Mouse (Mus musculus): ENCODE results near the gene Tax1bp3. TPM values are rescaled to one million over a fixed set of nuclear protein-coding genes. Genes with fewer than 3 reads are reported as not detected.

Tax1bp3 gene
- polyA plus RNA-seq, 1 experiment from 2014 or later = 181 TPM

DNA sequence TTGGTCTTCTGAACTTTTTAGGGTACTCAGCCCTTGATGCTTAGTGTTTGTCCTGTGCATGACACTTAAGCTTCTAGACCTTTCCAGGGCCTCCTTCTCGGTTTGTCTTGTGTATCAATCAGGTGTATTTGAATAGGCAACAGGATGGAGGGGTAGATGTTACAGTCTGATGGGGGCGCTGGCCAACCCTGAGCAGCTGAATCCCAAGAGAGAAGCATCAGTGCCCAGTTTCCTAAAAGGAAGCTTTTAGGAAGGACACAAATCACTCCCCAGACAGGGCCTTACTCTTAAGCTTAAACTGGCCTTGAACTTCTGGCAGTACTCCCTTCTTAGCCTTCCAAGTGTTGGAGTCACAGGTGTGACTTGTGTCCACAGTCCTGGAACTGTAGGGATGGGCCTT is 1.0 kb downstream of the Tax1bp3 start:
- Histone ChIP-seq H3K4me2 (peak overlapping the region; percentile 63), H3K27ac (peak overlapping the region; percentile 79), H3K36me3 (ENCODE audit: poor library complexity, severe bottlenecking) (peaks cover 32% of the 10 kb centered on the region), H3K4me3 (peak overlapping the region; percentile 91), H3K9me3 (replicated peaks) (no peaks in the 10 kb centered on the region), H3K27me3 (no peaks in the 10 kb centered on the region), H3K9ac (peak overlapping the region; percentile 90), H3K4me1 (peaks cover 32% of the 10 kb centered on the region)
- 0% methylated on average over 2 of the region's 2 CpGs for WGBS
- no peak for ATAC-seq

DNA sequence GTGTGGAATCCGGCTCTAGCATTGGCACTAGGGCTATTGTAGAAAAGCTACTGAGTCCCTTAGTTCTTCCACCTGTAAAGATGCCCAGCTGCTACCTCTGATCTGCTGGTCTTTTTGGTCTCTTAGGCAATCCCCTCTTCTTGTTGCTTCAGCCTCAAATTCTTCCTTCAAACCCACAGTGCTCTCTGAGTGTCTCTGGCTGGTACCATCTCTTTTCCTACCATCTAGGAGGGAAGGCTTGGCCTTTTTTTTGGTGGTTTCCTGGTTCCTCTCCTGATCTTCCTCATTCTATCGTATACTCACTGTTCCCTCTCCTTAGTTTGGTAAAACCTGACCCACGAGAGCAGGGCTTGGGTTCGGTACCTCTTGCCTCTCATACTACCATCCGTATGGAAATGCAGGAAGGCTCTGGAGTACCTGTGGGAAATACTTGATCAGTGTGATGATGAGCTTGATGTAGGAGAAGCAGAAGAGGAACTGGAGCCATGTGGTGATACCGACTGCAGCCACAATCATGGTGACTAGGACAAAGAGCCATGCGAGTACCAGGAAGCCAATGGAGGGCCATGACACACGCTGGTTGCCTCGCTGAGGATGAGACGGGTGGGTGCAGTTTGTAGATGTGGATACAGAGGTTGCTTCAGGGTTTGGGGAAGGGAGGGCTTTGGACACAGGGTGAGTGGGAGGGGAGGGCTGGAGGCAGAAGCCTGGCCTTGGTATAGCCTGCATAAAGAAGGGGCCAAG is 9.2 kb downstream of the Tax1bp3 start:
- Histone ChIP-seq H3K9me3 (replicated peaks) (no peaks in the 10 kb centered on the region), H3K4me2 (no peak overlapping the region), H3K4me3 (no peak overlapping the region), H3K36me3 (ENCODE audit: poor library complexity, severe bottlenecking) (peaks cover 84% of the 10 kb centered on the region), H3K4me1 (no peaks in the 10 kb centered on the region), H3K27me3 (no peaks in the 10 kb centered on the region), H3K27ac (no peak overlapping the region), H3K9ac (no peak overlapping the region)
- no peak for ATAC-seq
- 93% methylated on average over 10 of the region's 10 CpGs for WGBS

DNA sequence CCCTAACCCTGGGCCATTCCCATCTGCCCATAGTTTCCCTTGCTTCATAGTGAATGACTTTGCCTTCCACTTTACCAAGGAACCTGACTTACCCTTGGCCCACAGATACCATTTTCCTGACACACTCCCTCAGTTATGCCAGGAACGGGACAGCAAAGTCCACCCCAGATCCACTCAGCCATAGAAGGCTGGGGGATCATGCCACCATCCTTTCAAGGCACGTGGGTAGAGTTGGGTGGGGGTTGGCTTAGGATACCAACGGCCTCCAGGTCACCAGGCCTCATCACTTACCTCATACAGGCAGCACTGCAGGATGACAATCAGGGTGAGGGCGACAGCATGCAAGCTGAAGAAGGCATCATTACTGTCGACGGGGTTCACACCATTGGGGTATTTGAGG is 10.3 kb downstream of the Tax1bp3 start:
- no peak for ATAC-seq
- Histone ChIP-seq H3K4me2 (no peak overlapping the region), H3K27me3 (no peaks in the 10 kb centered on the region), H3K9ac (no peak overlapping the region), H3K4me1 (no peaks in the 10 kb centered on the region), H3K27ac (no peak overlapping the region), H3K4me3 (no peak overlapping the region), H3K36me3 (ENCODE audit: poor library complexity, severe bottlenecking) (peaks cover 92% of the 10 kb centered on the region), H3K9me3 (replicated peaks) (no peaks in the 10 kb centered on the region)
- 91% methylated on average over 6 of the region's 6 CpGs for WGBS

DNA sequence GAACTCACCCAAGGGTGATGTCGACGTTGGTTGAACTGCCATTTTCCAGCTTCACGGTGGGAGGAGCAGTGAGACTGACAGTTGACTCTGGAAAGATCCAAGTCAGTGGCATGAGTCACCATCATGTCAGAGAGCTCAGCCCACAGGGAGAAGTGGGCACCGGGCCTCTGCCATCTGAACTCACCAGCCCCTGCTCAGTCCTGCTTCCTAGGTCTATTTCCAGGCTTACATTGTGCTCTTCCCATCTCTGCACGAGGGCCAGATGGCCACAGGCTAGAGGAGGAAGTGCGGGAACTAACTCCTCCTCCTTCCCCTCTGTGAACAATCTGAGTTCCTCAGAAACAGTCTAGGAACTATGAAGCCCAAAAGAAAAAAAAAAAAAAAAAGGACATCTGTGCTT is 16.2 kb downstream of the Tax1bp3 start:
- Histone ChIP-seq H3K27me3 (no peaks in the 10 kb centered on the region), H3K36me3 (ENCODE audit: poor library complexity, severe bottlenecking) (peaks cover 52% of the 10 kb centered on the region), H3K4me1 (peaks cover 10% of the 10 kb centered on the region), H3K9me3 (replicated peaks) (no peaks in the 10 kb centered on the region), H3K9ac (no peak overlapping the region), H3K27ac (no peak overlapping the region), H3K4me2 (no peak overlapping the region), H3K4me3 (no peak overlapping the region)
- 79% methylated on average over 6 of the region's 6 CpGs for WGBS
- ATAC-seq = no peak

DNA sequence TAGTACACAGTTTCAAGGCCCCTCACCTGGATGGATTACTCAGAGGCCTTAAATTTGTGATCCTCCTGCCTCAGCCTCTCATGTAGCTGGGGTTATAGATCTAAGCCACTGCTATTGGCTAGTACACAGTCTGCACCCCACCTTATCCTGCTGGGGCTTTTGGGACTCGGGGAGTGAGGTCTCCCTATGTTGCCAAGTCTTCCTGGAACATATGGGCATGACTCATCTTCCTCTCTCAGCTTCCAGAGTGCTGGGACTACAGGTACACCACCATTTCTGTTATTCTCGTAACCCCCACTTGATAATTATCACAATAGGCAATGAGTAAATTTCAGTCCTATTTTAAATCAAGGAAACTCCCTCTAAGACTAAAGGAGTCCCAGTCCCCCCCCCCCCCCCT is 17.6 kb downstream of the Tax1bp3 start:
- Histone ChIP-seq H3K27me3 (no peaks in the 10 kb centered on the region), H3K9ac (no peak overlapping the region), H3K4me1 (peaks cover 16% of the 10 kb centered on the region), H3K9me3 (replicated peaks) (no peaks in the 10 kb centered on the region), H3K4me2 (no peak overlapping the region), H3K36me3 (ENCODE audit: poor library complexity, severe bottlenecking) (peaks cover 40% of the 10 kb centered on the region), H3K4me3 (no peak overlapping the region), H3K27ac (no peak overlapping the region)
- no peak for ATAC-seq
- WGBS = 78% methylated on average over 2 of the region's 2 CpGs

DNA sequence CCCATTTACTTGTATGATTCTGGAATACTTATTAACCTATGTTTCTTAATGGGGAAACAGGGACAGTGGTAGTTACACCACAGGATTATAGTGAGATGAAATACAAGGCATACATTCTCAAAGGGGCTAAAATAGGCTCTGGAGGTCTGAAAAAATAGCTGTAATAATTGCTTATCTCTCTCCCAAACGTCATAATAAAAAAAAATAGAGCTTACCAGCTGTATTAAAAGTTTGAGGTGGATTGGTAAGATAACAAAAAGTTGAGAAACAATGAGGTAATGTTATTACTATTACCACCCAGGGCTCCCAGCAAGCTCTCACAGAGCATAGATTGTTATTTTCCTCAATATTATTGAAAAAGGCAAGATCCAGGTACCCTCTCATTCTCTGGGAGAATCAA is 21.3 kb downstream of the Tax1bp3 start:
- Histone ChIP-seq H3K27ac (no peak overlapping the region), H3K9ac (peak overlapping the region; percentile 77), H3K27me3 (no peaks in the 10 kb centered on the region), H3K9me3 (replicated peaks) (no peaks in the 10 kb centered on the region), H3K4me2 (peak overlapping the region; percentile 96), H3K4me3 (peak overlapping the region; percentile 66), H3K4me1 (peaks cover 21% of the 10 kb centered on the region), H3K36me3 (ENCODE audit: poor library complexity, severe bottlenecking) (peaks cover 5% of the 10 kb centered on the region)
- no peak for ATAC-seq
- 9% methylated on average over 1 of the region's 1 CpGs for WGBS

DNA sequence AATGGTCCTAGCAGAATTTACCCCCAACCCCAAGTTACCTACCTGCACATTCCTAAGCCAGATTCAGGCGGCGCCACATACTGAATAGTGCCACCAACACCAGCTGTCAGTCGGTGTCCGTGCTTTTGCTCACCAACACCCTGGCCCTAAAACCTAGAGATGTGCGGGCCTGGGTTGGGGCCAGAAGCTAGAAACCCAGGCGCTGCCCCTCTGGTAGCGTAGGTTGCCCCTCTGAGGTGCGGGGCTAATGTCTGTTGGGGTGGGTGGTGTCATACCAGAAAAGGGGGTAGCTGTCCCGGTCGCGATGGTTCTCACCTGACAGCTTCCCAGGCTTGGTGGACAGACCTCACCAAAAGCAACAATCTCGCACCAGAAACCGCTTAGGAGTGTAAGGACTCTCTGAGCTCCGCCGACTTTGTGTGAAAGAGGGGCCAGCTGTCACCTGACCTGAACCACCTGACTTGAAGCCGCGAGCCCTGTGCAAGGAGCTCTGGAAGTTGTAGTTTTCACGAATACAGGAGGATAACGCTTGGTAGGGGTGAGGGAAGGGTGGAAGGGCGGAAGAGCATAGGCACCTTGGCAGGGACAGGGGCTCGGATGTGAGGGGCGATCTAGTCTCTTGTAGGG is 21.8 kb downstream of the Tax1bp3 start, which contains the start of gene Ctns:
Ctns (minus strand) TSS at position 440 of the 627 bp plus-strand sequence.
- Histone ChIP-seq H3K36me3 (ENCODE audit: poor library complexity, severe bottlenecking) (peaks cover 5% of the 10 kb centered on the region), H3K27me3 (no peaks in the 10 kb centered on the region), H3K4me2 (peak within 1 kb of the TSS; percentile 96), H3K27ac (no peak within 1 kb of the TSS), H3K4me1 (peaks cover 21% of the 10 kb centered on the region), H3K4me3 (peak within 1 kb of the TSS; percentile 66), H3K9me3 (replicated peaks) (no peaks in the 10 kb centered on the region), H3K9ac (peak within 1 kb of the TSS; percentile 77)
- ATAC-seq = peak; percentile 96
- 1% methylated on average over 22 of the region's 22 CpGs for WGBS

DNA sequence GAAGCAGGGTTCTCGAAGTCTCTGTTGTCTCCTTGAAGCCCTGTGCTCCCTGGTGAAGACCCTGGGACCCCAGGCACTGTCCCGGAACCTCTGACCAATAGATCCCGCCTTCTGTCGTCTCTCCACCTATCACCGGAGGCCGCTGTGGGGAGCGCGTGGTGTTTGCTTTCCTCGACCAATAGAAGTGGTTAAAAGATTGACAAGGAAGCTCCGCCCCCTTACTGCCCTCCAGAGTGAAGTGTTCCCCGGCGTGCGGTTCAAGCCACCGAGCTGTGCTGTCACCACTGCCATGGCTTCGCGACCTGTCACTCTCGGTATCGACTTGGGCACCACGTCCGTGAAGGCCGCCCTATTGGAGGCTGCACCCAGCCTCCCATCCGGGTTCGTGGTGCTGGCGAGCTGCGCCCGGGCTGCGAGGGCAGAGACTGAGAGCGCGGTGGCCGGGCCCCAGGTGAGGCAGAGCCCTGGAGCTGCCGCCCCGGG is 22.4 kb downstream of the Tax1bp3 start, which contains the start of gene Shpk:
Shpk (plus strand) TSS at position 231 of the 483 bp plus-strand sequence.
- Histone ChIP-seq H3K27me3 (no peaks in the 10 kb centered on the region), H3K27ac (no peak within 1 kb of the TSS), H3K9me3 (replicated peaks) (no peaks in the 10 kb centered on the region), H3K4me2 (peak within 1 kb of the TSS; percentile 96), H3K36me3 (ENCODE audit: poor library complexity, severe bottlenecking) (peaks cover 5% of the 10 kb centered on the region), H3K4me3 (peak within 1 kb of the TSS; percentile 66), H3K4me1 (peaks cover 21% of the 10 kb centered on the region), H3K9ac (peak within 1 kb of the TSS; percentile 77)
- ATAC-seq = peak; percentile 98
- WGBS = 0% methylated on average over 32 of the region's 32 CpGs

DNA sequence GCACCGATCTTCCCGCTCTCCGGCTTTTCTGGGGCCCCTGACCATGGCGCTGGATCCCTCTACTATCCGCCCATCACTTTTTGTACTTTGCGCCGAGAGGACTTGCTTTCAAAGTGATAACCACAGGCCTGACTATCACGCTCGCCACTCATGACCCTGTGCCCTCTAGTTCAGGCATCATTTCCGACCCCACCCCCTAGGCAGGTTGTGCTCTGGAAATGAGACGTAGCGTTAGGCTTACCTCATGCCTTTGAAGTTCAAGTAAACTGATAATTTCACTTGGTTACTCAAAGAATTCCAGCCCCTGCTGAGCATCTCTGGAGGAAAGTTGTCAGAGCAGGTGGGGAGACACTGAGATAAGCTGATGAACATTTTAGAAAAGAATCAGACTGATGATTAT is 23.0 kb downstream of the Tax1bp3 start:
- ATAC-seq = no peak
- no peaks in the 10 kb centered on the region for H3K27me3 ChIP-seq

DNA sequence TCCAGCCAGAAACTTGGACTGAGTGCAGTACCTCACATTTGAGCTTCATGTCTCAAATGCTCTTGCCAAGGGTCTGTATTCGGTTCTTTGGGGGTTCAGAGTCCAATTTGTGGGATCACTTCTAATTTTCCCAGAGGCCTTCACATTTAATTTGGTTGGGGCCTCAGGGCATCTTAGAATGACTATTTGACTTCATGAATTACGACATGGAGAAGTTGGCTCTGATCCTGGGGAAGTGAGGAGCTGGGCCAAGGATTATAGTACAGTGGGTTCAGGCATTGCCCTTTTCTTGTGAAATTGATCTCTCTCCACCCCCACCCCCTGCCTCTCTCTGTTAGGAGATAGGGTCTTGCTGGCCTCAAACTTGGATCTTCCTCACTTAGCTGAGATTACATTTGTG is 24.1 kb downstream of the Tax1bp3 start:
- H3K27ac ChIP-seq = no peak overlapping the region
- H3K4me3 ChIP-seq = no peak overlapping the region
- ATAC-seq = no peak
- no peaks in the 10 kb centered on the region for H3K9me3 ChIP-seq (replicated peaks)
- H3K9ac ChIP-seq = no peak overlapping the region
- H3K4me1 ChIP-seq = peaks cover 21% of the 10 kb centered on the region
- H3K36me3 ChIP-seq (ENCODE audit: poor library complexity, severe bottlenecking) = no peaks in the 10 kb centered on the region
- 68% methylated on average over 2 of the region's 2 CpGs for WGBS
- no peaks in the 10 kb centered on the region for H3K27me3 ChIP-seq
- no peak overlapping the region for H3K4me2 ChIP-seq

More for the DNA sequence above, 23.0 kb downstream of the Tax1bp3 start:
- H3K9me3 ChIP-seq (replicated peaks) = no peaks in the 10 kb centered on the region
- H3K4me3 ChIP-seq = peak overlapping the region; percentile 66
- peaks cover 21% of the 10 kb centered on the region for H3K4me1 ChIP-seq
- H3K27ac ChIP-seq = no peak overlapping the region
- peak overlapping the region; percentile 96 for H3K4me2 ChIP-seq
- peak overlapping the region; percentile 77 for H3K9ac ChIP-seq
- WGBS = 4% methylated on average over 12 of the region's 12 CpGs
- H3K36me3 ChIP-seq (ENCODE audit: poor library complexity, severe bottlenecking) = peaks cover 5% of the 10 kb centered on the region

DNA sequence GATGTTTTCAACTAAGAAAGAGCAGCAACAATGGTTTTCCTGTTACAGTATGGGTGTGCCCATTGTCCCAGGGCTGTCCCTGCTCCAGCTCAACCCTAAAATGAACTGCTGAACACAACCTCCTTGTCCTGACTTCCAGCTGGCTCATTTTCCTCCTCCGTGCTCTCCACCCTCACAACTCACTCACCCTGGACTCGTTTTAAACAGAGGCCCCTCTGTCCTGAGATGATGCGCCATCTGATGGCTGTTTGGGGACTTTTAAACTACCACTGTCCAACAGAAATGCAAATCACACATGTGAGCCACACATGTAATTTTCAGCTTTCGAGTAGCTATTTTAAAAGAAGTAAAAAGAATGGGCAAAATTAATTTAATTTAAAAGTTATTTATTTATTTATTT is 24.7 kb downstream of the Tax1bp3 start:
- ATAC-seq = no peak

DNA sequence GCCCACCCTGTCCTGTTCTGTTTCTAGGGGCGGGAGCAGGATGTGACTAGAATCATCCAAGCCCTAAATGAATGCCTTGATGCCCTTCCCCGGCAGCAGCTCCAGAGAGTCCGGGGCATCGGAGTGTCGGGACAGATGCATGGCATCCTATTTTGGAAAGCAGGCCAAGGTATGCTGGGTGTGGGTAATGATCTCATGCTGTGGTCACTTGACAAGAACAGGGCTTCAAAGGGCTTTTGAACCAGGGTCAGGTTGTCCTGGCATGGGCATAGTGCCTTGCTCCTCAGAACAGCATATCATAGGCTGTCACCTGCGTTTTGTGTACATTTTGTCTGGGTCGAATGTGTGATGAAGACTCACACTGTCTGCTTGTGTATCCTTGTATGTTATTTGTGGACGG is 27.0 kb downstream of the Tax1bp3 start:
- Histone ChIP-seq H3K9me3 (replicated peaks) (no peaks in the 10 kb centered on the region), H3K4me2 (no peak overlapping the region), H3K9ac (no peak overlapping the region), H3K36me3 (ENCODE audit: poor library complexity, severe bottlenecking) (no peaks in the 10 kb centered on the region), H3K4me1 (peaks cover 6% of the 10 kb centered on the region), H3K27me3 (no peaks in the 10 kb centered on the region), H3K27ac (no peak overlapping the region), H3K4me3 (no peak overlapping the region)
- WGBS = 88% methylated on average over 8 of the region's 8 CpGs
- no peak for ATAC-seq

More for the DNA sequence above, 24.7 kb downstream of the Tax1bp3 start:
- Histone ChIP-seq H3K27ac (no peak overlapping the region), H3K4me1 (peaks cover 21% of the 10 kb centered on the region), H3K36me3 (ENCODE audit: poor library complexity, severe bottlenecking) (no peaks in the 10 kb centered on the region), H3K4me3 (no peak overlapping the region), H3K9ac (no peak overlapping the region), H3K4me2 (no peak overlapping the region), H3K9me3 (replicated peaks) (no peaks in the 10 kb centered on the region), H3K27me3 (no peaks in the 10 kb centered on the region)
- whole genome bisulfite sequencing = 37% methylated on average over 4 of the region's 4 CpGs

Measured in forebrain, embryonic 13.5 days (tissue).